Mouse (Mus musculus): ENCODE measurements at regions not wholly inside any gene's neighbourhood (a gene's known extent, or its start where the extent isn't known, plus 50 kb on each side); places are given as distances from the start of the nearest gene placed in this dataset.

- TF ChIP-seq CTCF (IDR thresholded peaks at IDR 0.05; ENCODE audit: borderline replicate concordance, extremely low read depth, insufficient read depth, insufficient read length) (no peak), POLR2A (IDR thresholded peaks at IDR 0.05; ENCODE audit: borderline replicate concordance, extremely low read depth, insufficient read depth, insufficient read length, poor library complexity, severe bottlenecking) (no peak)
Observed at GRCm38 (mm10) chr11:8764861-8765540, 100.7 kb upstream of the Tns3 start.

All from brain, embryonic 14.5 days (tissue).